Mouse (Mus musculus) liver, postnatal 0 days (tissue): ENCODE data around the gene S100a9.

ENCODE experiments used
- CTCF ChIP-seq: sonication (generic); IDR thresholded peaks from 2 replicates; pipeline ENCODE4 v1.5.1; 2016; ENCODE audit warnings: antibody characterized with exemption, low read depth
- EP300 ChIP-seq: IDR thresholded peaks from 2 replicates; pipeline ENCODE4 v1.6.1; 2016; ENCODE audit warnings: antibody characterized with exemption, low read depth, mild to moderate bottlenecking

DNA sequence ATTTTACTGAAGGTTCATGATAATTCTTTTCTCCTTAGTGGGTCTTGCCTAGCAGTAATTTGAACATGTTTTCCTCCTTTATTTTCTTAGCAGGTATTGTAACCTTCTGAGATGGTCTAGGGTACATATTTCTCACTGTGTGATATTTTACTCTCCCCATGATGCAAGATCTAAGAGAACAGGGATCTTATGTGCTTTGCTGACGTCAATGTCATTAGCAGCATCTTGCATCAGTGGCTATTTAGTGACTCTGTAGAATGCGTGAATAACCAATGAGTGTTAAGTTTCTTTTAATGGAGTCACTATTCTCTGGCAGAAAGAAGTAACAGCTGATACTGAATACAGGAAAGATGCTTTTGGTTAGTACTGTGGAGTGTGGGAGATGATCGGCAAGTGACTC lies 11.6 kb downstream of the S100a9 start:
- no peak for TF ChIP-seq CTCF
- no peak for TF ChIP-seq EP300
